Mouse (Mus musculus) embryonic fibroblast, embryonic 13.5 days (primary cell): ENCODE data around the gene P4ha3. TPM values are rescaled to one million over a fixed set of nuclear protein-coding genes. Genes with fewer than 3 reads are reported as not detected.

ENCODE experiments used
- H3K27ac ChIP-seq: 2 replicates; pipeline ENCODE4 v1.5.1; 2012; ENCODE audit warnings: low read length, control low read depth, inconsistent platforms; ENCODE audit not compliant: insufficient read depth
- H3K4me1 ChIP-seq: 2 replicates; pipeline ENCODE4 v1.6.1; 2011; ENCODE audit warnings: low read length; ENCODE audit not compliant: control insufficient read depth, insufficient read depth
- H3K4me3 ChIP-seq: 2 replicates; pipeline ENCODE4 v1.5.1; 2011; ENCODE audit warnings: mild to moderate bottlenecking, control low read depth, low read length; ENCODE audit not compliant: insufficient read depth
- CTCF ChIP-seq: IDR thresholded peaks from 2 replicates; pipeline ENCODE4 v1.5.1; 2011; ENCODE audit warnings: mild to moderate bottlenecking, control low read depth, low read length, moderate library complexity, borderline replicate concordance; ENCODE audit not compliant: insufficient read depth
- POLR2A ChIP-seq: IDR thresholded peaks from 2 replicates; pipeline ENCODE4 v1.6.1; 2011; ENCODE audit warnings: low read depth, mild to moderate bottlenecking, control low read depth, low read length, moderate library complexity
- polyA plus RNA-seq: library from polyadenylated mRNA; stranded (reverse); fragments of >200 nt; gene quantifications from 2 replicates; pipeline ENCODE4 v1.2.4, GENCODE M21; 2011; ENCODE audit warnings: low read depth; ENCODE audit not compliant: missing spikeins, insufficient read length

P4ha3 gene
- polyA plus RNA-seq, 1 experiment: 100 TPM

- TF ChIP-seq POLR2A: no peak
- TF ChIP-seq CTCF: no peak
- 0 out of 2 replicates have a peak, but pooled peaks cover 2% of the 10 kb centered on the region for H3K4me1 ChIP-seq
- no peak overlapping the region for H3K27ac ChIP-seq
- no peak overlapping the region for H3K4me3 ChIP-seq
Measured at GRCm38 (mm10) chr7:100276397-100276796, 8.9 kb upstream of the P4ha3 start.

GRCm38 (mm10) chr7:100279803-100280202 is 5.5 kb upstream of the P4ha3 start:
- no peak overlapping the region for H3K4me3 ChIP-seq
- peaks cover 9% of the 10 kb centered on the region for H3K4me1 ChIP-seq
- no peak overlapping the region for H3K27ac ChIP-seq
- no peak for TF ChIP-seq POLR2A
- no peak for TF ChIP-seq CTCF

GRCm38 (mm10) chr7:100281596-100281995 is 3.7 kb upstream of the P4ha3 start:
- no peak overlapping the region for H3K4me3 ChIP-seq
- peak overlapping the region; percentile 89 for H3K27ac ChIP-seq
- peaks cover 15% of the 10 kb centered on the region for H3K4me1 ChIP-seq
- TF ChIP-seq POLR2A (no peak), CTCF (no peak)

- TF ChIP-seq CTCF (no peak), POLR2A (no peak)
- Histone ChIP-seq H3K27ac (no peak overlapping the region; the same call in 1 of the 2 replicates), H3K4me1 (peaks cover 16% of the 10 kb centered on the region), H3K4me3 (no peak overlapping the region)
Measured at GRCm38 (mm10) chr7:100283298-100283697, 2.0 kb upstream of the P4ha3 start.

GRCm38 (mm10) chr7:100287748-100288578 is 2.6 kb downstream of the P4ha3 start:
- peak overlapping the region; percentile 99 for H3K27ac ChIP-seq
- 0 out of 2 replicates have a peak overlapping the region, but pooled peaks have one; percentile 0 for H3K4me3 ChIP-seq
- no peak; the same call in 1 of the 2 replicates for TF ChIP-seq POLR2A
- TF ChIP-seq CTCF: no peak
- peaks cover 14% of the 10 kb centered on the region for H3K4me1 ChIP-seq

- TF ChIP-seq CTCF: no peak
- peak; percentile 68 for TF ChIP-seq POLR2A
- Histone ChIP-seq H3K27ac (peak overlapping the region; percentile 99), H3K4me3 (0 out of 2 replicates have a peak overlapping the region, but pooled peaks have one; percentile 0), H3K4me1 (peaks cover 14% of the 10 kb centered on the region)
Measured at GRCm38 (mm10) chr7:100288622-100289021, 3.3 kb downstream of the P4ha3 start.

- TF ChIP-seq POLR2A (no peak), CTCF (no peak)
- no peak overlapping the region for H3K4me3 ChIP-seq
- H3K4me1 ChIP-seq: peaks cover 4% of the 10 kb centered on the region
- no peak overlapping the region for H3K27ac ChIP-seq
Measured at GRCm38 (mm10) chr7:100293546-100293945, 8.2 kb downstream of the P4ha3 start.

- H3K4me1 ChIP-seq: 0 out of 2 replicates have a peak, but pooled peaks cover 5% of the 10 kb centered on the region
- H3K27ac ChIP-seq: no peak overlapping the region
- no peak for TF ChIP-seq POLR2A
- no peak for TF ChIP-seq CTCF
- H3K4me3 ChIP-seq: no peak overlapping the region
Measured at GRCm38 (mm10) chr7:100295745-100296144, 10.4 kb downstream of the P4ha3 start.

- Histone ChIP-seq H3K27ac (no peak overlapping the region), H3K4me1 (0 out of 2 replicates have a peak, but pooled peaks cover 7% of the 10 kb centered on the region), H3K4me3 (no peak overlapping the region)
- TF ChIP-seq POLR2A: no peak
- TF ChIP-seq CTCF: no peak
Measured at GRCm38 (mm10) chr7:100296699-100297098, 11.4 kb downstream of the P4ha3 start.

- no peak for TF ChIP-seq CTCF
- no peak for TF ChIP-seq POLR2A
- Histone ChIP-seq H3K27ac (peak overlapping the region; percentile 5), H3K4me1 (peaks cover 20% of the 10 kb centered on the region), H3K4me3 (no peak overlapping the region)
Measured at GRCm38 (mm10) chr7:100298861-100299510, 13.7 kb downstream of the P4ha3 start.
